Mouse (Mus musculus): ENCODE measurements at regions not wholly inside any gene's neighbourhood (a gene's known extent, or its start where the extent isn't known, plus 50 kb on each side); places are given as distances from the start of the nearest gene placed in this dataset.

DNA sequence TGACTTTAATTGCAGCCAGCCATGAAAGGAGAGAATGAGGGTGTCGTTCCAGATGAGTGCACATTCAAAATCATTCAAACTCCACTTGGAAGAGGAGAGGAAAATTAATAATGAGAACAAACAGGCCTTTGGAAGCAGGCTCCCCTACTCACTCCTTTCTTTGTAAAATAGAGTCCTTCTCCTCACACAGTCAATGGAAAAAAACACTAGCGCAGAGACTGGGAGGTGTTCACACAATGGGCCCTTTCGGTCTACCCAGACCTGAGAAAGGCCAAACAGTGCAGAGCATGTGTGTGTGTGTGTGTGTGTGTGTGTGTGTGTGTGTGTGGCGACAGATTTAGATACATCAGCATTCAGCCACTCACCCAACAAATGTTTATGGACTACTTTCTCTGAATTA is 56.0 kb upstream of the Lrig1 start:
- TF ChIP-seq CTCF (IDR thresholded peaks at IDR 0.05; ENCODE audit: insufficient read depth, low read length) (no peak), POLR2A (IDR thresholded peaks at IDR 0.05; ENCODE audit: borderline replicate concordance, extremely low read depth, low read depth, low read length) (no peak)

All from lung, adult 2 months (tissue).